Mouse (Mus musculus) MEL (cell line): ENCODE measurements around the gene Cd44.

Source experiments
- CTCF ChIP-seq, 3 experiments: IDR thresholded peaks in 2 of 3; conservative IDR thresholded peaks in 1 of 3; 2 replicates each; pipeline ENCODE4 v1.5.1; 2011 to 2012; ENCODE audit warnings: low read length in 3 of 3, low read depth in 2 of 3, mild to moderate bottlenecking in 2 of 3, improper control_type of control experiment in 1 of 3, inconsistent platforms in 1 of 3, mixed read lengths in 1 of 3, moderate library complexity in 1 of 3; ENCODE audit not compliant: control insufficient read depth in 1 of 3, insufficient read depth in 1 of 3, poor library complexity in 1 of 3, severe bottlenecking in 1 of 3
- EP300 ChIP-seq, 2 experiments: IDR thresholded peaks; 2 replicates each; pipeline ENCODE4 v1.6.1; 2011; ENCODE audit warnings: improper control_type of control experiment in 2 of 2, low read length in 2 of 2, low read depth in 1 of 2, mild to moderate bottlenecking in 1 of 2
- GABPA ChIP-seq: IDR thresholded peaks from 2 replicates; pipeline ENCODE4 v1.6.1; 2012; ENCODE audit warnings: low read depth, mild to moderate bottlenecking, inconsistent platforms, low read length, improper control_type of control experiment, moderate library complexity
- MEF2A ChIP-seq: IDR thresholded peaks from 2 replicates; pipeline ENCODE4 v1.6.1; 2014; ENCODE audit warnings: low read depth, mild to moderate bottlenecking, inconsistent platforms, low read length, improper control_type of control experiment; ENCODE audit not compliant: poor library complexity, insufficient replicate concordance, severe bottlenecking; ENCODE audit errors: extremely low read depth
- SIN3A ChIP-seq: IDR thresholded peaks from 2 replicates; pipeline ENCODE4 v1.6.1; 2012; ENCODE audit warnings: low read length, improper control_type of control experiment, inconsistent platforms
- TBP ChIP-seq: IDR thresholded peaks from 2 replicates; pipeline ENCODE4 v1.8.0; 2011; ENCODE audit warnings: low read depth, low read length, improper control_type of control experiment
- TCF12 ChIP-seq: IDR thresholded peaks from 2 replicates; pipeline ENCODE4 v1.6.1; 2014; ENCODE audit warnings: low read depth, mild to moderate bottlenecking, inconsistent platforms, low read length, improper control_type of control experiment, moderate library complexity

DNA sequence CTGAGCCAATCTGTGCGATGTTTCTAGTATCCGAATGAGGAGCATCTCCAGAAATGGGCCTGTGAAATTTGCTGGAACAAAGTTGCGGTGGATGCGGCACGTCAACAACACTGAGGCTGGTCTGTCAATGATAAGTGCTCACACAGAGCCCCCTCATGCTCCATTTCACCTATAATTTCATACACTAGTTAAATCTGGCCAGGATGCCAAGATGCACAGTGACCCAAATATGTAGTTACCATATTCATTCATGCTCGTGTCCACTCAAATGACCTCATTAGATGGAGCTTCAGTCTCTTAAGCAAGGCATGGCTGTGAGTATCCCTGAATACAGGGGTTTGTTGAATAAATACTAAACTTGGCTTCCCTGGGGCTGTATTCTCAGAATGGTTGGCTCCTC, 43.2 kb downstream of the Cd44 start:
- TF ChIP-seq TCF12: no peak
- no peak for TF ChIP-seq CTCF (IDR thresholded peaks at IDR 0.05 in 2 of 3, conservative IDR thresholded peaks at IDR 0.05 in 1 of 3; ENCODE audit: control insufficient read depth in 1 of 3, insufficient read depth in 1 of 3, low read depth in 2 of 3, low read length in 3 of 3, poor library complexity in 1 of 3, severe bottlenecking in 1 of 3)
- no peak for TF ChIP-seq GABPA
- TF ChIP-seq SIN3A: no peak
- no peak for TF ChIP-seq MEF2A
- no peak for TF ChIP-seq TBP
- no peak for TF ChIP-seq EP300 (IDR thresholded peaks at IDR 0.05; ENCODE audit: low read depth in 1 of 2, low read length in 2 of 2)
